Mouse (Mus musculus): Measurements from ENCODE around the gene Camk1d. TPM values are rescaled to one million over a fixed set of nuclear protein-coding genes. Genes with fewer than 3 reads are reported as not detected.

The Camk1d gene
- polyA plus RNA-seq, 1 experiment from 2014 or later = 1.4 TPM

Other genes with a start within 250 kb of the Camk1d start
- 99.1 and 123 TPM in 2 replicates for gene Nudt5, start 130.5 kb upstream of the Camk1d start, polyA plus RNA-seq (2016; fragmentation: Nextera tagmentation; extraction: Ambion mirVana)
- 418 and 428 TPM in 2 replicates for gene Cdc123, start 130.6 kb upstream of the Camk1d start, polyA plus RNA-seq (2016; fragmentation: Nextera tagmentation; extraction: Ambion mirVana)
- 2.2 and 2.3 TPM in 2 replicates for gene Gm13199, start 148.4 kb upstream of the Camk1d start, polyA plus RNA-seq (2016; fragmentation: Nextera tagmentation; extraction: Ambion mirVana)
- 91.0 and 91.6 TPM in 2 replicates for gene Sec61a2, start 180.9 kb upstream of the Camk1d start, polyA plus RNA-seq (2016; fragmentation: Nextera tagmentation; extraction: Ambion mirVana)
- gene Dhtkd1, start 228.3 kb upstream of the Camk1d start, polyA plus RNA-seq (2016; fragmentation: Nextera tagmentation; extraction: Ambion mirVana) = 5.3 and 5.6 TPM in 2 replicates
- gene Upf2, start 237.0 kb upstream of the Camk1d start, polyA plus RNA-seq (2016; fragmentation: Nextera tagmentation; extraction: Ambion mirVana) = 10.3 TPM in 2 replicates

Measured in midbrain, embryonic 10.5 days (tissue).